Mouse (Mus musculus): ENCODE results near the gene Gas2. TPM values are rescaled to one million over a fixed set of nuclear protein-coding genes. Genes with fewer than 3 reads are reported as not detected.

The Gas2 gene
- total RNA-seq, 1 experiment = 4.1 TPM

- in situ Hi-C loops (cut with MboI; ENCODE audit: low sequenced_read_pairs in 2 of 2, unreplicated experiment in 2 of 2) = loop anchor here in 1 of 2 experiments (25.0 kb wide), 1 partner anchor 335 kb away; no protein-coding TSS in a partner anchor
These were observed 110.5 kb downstream of the Gas2 start for GRCm38 (mm10) chr7:51972252-51972855.

GRCm38 (mm10) chr7:51973091-51973490 lies 111.3 kb downstream of the Gas2 start:
- no peak overlapping the region for H3K4me3 ChIP-seq (ENCODE audit: insufficient read depth in 1 of 2, low read depth in 1 of 2, low read length in 2 of 2, poor library complexity in 1 of 2, severe bottlenecking in 1 of 2)

More at GRCm38 (mm10) chr7:51972252-51972855, 110.5 kb downstream of the Gas2 start:
- DNase-seq (ENCODE audit: low read depth, low spot score) = peak; percentile 40
- H3K9me3 ChIP-seq (ENCODE audit: control insufficient read depth, insufficient read depth, low read depth, low read length) = no peaks in the 10 kb centered on the region
- H3K4me1 ChIP-seq (ENCODE audit: control insufficient read depth in 2 of 2, insufficient read depth in 2 of 2, low read length in 2 of 2, poor library complexity in 1 of 2) = no peaks in the 10 kb centered on the region
- peak; percentile 21; the same call in 1 of the 2 replicates for TF ChIP-seq ZC3H11A (IDR thresholded peaks at IDR 0.05; ENCODE audit: borderline replicate concordance, low read depth, low read length)
- no peak for TF ChIP-seq ZNF384 (IDR thresholded peaks at IDR 0.05; ENCODE audit: low read depth, low read length)
- no peak overlapping the region for H3K9ac ChIP-seq (ENCODE audit: insufficient read depth, low read depth, low read length, poor library complexity, severe bottlenecking)
- no peak overlapping the region for H3K4me3 ChIP-seq (ENCODE audit: insufficient read depth in 1 of 2, low read depth in 1 of 2, low read length in 2 of 2, poor library complexity in 1 of 2, severe bottlenecking in 1 of 2)
- no peaks in the 10 kb centered on the region for H3K36me3 ChIP-seq (ENCODE audit: control insufficient read depth, insufficient read depth, low read length, poor library complexity, severe bottlenecking)
- H3K27ac ChIP-seq (ENCODE audit: insufficient read depth, low read depth, low read length, poor library complexity, severe bottlenecking) = no peak overlapping the region

GRCm38 (mm10) chr7:51973526-51973925 lies 111.7 kb downstream of the Gas2 start:
- Histone ChIP-seq H3K36me3 (ENCODE audit: control insufficient read depth, insufficient read depth, low read length, poor library complexity, severe bottlenecking) (no peaks in the 10 kb centered on the region), H3K9ac (ENCODE audit: insufficient read depth, low read depth, low read length, poor library complexity, severe bottlenecking) (no peak overlapping the region), H3K27ac (ENCODE audit: insufficient read depth, low read depth, low read length, poor library complexity, severe bottlenecking) (no peak overlapping the region), H3K4me3 (ENCODE audit: insufficient read depth in 1 of 2, low read depth in 1 of 2, low read length in 2 of 2, poor library complexity in 1 of 2, severe bottlenecking in 1 of 2) (no peak overlapping the region), H3K9me3 (ENCODE audit: control insufficient read depth, insufficient read depth, low read depth, low read length) (no peaks in the 10 kb centered on the region), H3K4me1 (ENCODE audit: control insufficient read depth in 2 of 2, insufficient read depth in 2 of 2, low read length in 2 of 2, poor library complexity in 1 of 2) (no peaks in the 10 kb centered on the region)
- in situ Hi-C loops (cut with MboI; ENCODE audit: low sequenced_read_pairs in 2 of 2, unreplicated experiment in 2 of 2) = loop anchor here in 1 of 2 experiments (25.0 kb wide), 1 partner anchor 336 kb away; no protein-coding TSS in a partner anchor
- TF ChIP-seq CHD2 (IDR thresholded peaks at IDR 0.05; ENCODE audit: low read depth, low read length) = no peak
- TF ChIP-seq ZNF384 (IDR thresholded peaks at IDR 0.05; ENCODE audit: low read depth, low read length) = no peak
- no peak for DNase-seq (ENCODE audit: low read depth, low spot score)

More at GRCm38 (mm10) chr7:51973091-51973490, 111.3 kb downstream of the Gas2 start:
- TF ChIP-seq HCFC1 (IDR thresholded peaks at IDR 0.05; ENCODE audit: borderline replicate concordance, insufficient read depth, low read length) (no peak), ZNF384 (IDR thresholded peaks at IDR 0.05; ENCODE audit: low read depth, low read length) (no peak), MAFK (IDR thresholded peaks at IDR 0.05; ENCODE audit: insufficient read depth, low read depth, low read length) (no peak), CHD2 (IDR thresholded peaks at IDR 0.05; ENCODE audit: low read depth, low read length) (no peak), ZC3H11A (IDR thresholded peaks at IDR 0.05; ENCODE audit: borderline replicate concordance, low read depth, low read length) (no peak)
- no peak overlapping the region for H3K27ac ChIP-seq (ENCODE audit: insufficient read depth, low read depth, low read length, poor library complexity, severe bottlenecking)
- no peak for DNase-seq (ENCODE audit: low read depth, low spot score)
- H3K9ac ChIP-seq (ENCODE audit: insufficient read depth, low read depth, low read length, poor library complexity, severe bottlenecking) = no peak overlapping the region
- no peaks in the 10 kb centered on the region for H3K4me1 ChIP-seq (ENCODE audit: control insufficient read depth in 2 of 2, insufficient read depth in 2 of 2, low read length in 2 of 2, poor library complexity in 1 of 2)
- no peaks in the 10 kb centered on the region for H3K9me3 ChIP-seq (ENCODE audit: control insufficient read depth, insufficient read depth, low read depth, low read length)
- in situ Hi-C loops (cut with MboI; ENCODE audit: low sequenced_read_pairs in 2 of 2, unreplicated experiment in 2 of 2) = loop anchor here in 1 of 2 experiments (25.0 kb wide), 1 partner anchor 336 kb away; no protein-coding TSS in a partner anchor
- H3K36me3 ChIP-seq (ENCODE audit: control insufficient read depth, insufficient read depth, low read length, poor library complexity, severe bottlenecking) = no peaks in the 10 kb centered on the region

- Histone ChIP-seq H3K36me3 (ENCODE audit: control insufficient read depth, insufficient read depth, low read length, poor library complexity, severe bottlenecking) (no peaks in the 10 kb centered on the region), H3K27ac (ENCODE audit: insufficient read depth, low read depth, low read length, poor library complexity, severe bottlenecking) (no peak overlapping the region)
These were observed 113.4 kb downstream of the Gas2 start for GRCm38 (mm10) chr7:51975181-51975580.

More at GRCm38 (mm10) chr7:51975181-51975580, 113.4 kb downstream of the Gas2 start:
- in situ Hi-C loops (cut with MboI; ENCODE audit: low sequenced_read_pairs in 2 of 2, unreplicated experiment in 2 of 2) = loop anchor here in 1 of 2 experiments (25.0 kb wide), 1 partner anchor 338 kb away; no protein-coding TSS in a partner anchor
- Histone ChIP-seq H3K4me1 (ENCODE audit: control insufficient read depth in 2 of 2, insufficient read depth in 2 of 2, low read length in 2 of 2, poor library complexity in 1 of 2) (no peaks in the 10 kb centered on the region), H3K9ac (ENCODE audit: insufficient read depth, low read depth, low read length, poor library complexity, severe bottlenecking) (no peak overlapping the region), H3K9me3 (ENCODE audit: control insufficient read depth, insufficient read depth, low read depth, low read length) (no peaks in the 10 kb centered on the region), H3K4me3 (ENCODE audit: insufficient read depth in 1 of 2, low read depth in 1 of 2, low read length in 2 of 2, poor library complexity in 1 of 2, severe bottlenecking in 1 of 2) (no peak overlapping the region)
- TF ChIP-seq ZNF384 (IDR thresholded peaks at IDR 0.05; ENCODE audit: low read depth, low read length) (no peak), HCFC1 (IDR thresholded peaks at IDR 0.05; ENCODE audit: borderline replicate concordance, insufficient read depth, low read length) (no peak), MAFK (IDR thresholded peaks at IDR 0.05; ENCODE audit: insufficient read depth, low read depth, low read length) (no peak), ZC3H11A (IDR thresholded peaks at IDR 0.05; ENCODE audit: borderline replicate concordance, low read depth, low read length) (no peak), CHD2 (IDR thresholded peaks at IDR 0.05; ENCODE audit: low read depth, low read length) (no peak)
- no peak for DNase-seq (ENCODE audit: low read depth, low spot score)

Data from ES-E14 (cell line).